Mouse (Mus musculus) gastrocnemius, postnatal 10 days (tissue): ENCODE measurements around the gene Tomt. TPM values are rescaled to one million over a fixed set of nuclear protein-coding genes. Genes with fewer than 3 reads are reported as not detected.

Experiments used
- DNase-seq: peaks from one replicate; pipeline ENCODE4 v3.0.0; 2021; ENCODE audit warnings: mixed read lengths
- total RNA-seq, 2 experiments: library from RNA; stranded (reverse); gene quantifications; 2 replicates each; pipeline ENCODE4 v1.2.3; 2021

Gene Tomt
- total RNA-seq, 2 experiments from 2014 or later = not detected

DNA sequence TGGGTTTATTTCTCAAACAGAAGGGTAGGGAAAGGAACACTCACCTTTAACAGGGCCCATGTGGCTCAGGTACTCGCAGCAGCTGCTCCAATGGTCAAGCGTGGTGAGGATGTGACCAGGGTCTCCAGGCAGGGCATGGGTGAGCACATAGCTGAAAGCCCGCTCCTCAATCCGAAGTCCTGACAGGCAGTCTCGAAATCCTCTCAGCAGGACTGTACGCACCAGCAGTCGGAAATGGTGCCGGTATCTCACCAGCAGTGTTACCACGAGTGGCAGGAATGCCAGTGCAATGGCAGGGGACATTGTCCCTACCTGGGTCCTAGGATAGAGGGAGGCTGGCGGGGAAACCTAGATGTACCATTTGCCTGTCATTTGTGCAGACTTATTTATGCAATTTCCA is 4.2 kb downstream of the Tomt start:
- no peak for DNase-seq

DNA sequence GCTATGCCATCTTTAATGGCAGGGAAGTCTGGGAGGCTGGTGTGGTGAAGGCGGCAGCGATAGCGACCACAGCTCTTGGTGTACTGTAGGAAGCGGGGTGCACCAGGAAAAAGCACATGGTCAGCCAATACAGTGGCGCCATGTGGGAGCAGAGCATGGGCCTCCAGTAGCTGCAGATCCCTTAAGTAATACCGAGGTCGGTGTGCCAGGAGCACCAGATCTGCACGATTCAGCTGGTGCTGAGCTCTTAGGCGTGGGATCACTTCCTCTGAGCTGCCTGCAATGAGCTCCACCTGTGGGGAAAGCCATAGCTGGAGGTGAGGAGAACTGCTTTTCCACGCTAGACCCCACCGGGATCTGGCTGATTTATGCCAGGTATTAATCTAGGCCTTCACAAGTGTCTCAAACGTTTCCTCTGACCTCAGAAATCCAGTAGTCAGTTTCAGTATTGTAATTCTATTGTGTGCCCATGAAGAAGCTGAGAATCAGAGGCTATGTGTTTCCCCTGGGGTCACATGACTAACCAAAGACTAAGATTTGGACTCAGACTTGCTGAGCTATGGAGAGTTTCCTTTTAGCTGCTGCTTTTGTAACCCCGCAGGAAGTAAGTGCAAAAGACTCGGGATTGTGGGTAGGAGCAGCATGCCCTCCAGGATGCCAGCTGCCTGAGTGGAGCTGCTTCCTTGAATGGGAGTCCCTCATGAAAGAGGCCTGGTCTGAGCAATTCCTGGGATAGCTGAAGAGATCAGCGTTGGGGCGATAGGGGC is 5.6 kb downstream of the Tomt start:
- DNase-seq = no peak

- DNase-seq = peak; percentile 87
Measured at GRCm38 (mm10) chr7:101896104-101897066, 9.8 kb downstream of the Tomt start.

GRCm38 (mm10) chr7:101895695-101896094 is 10.5 kb downstream of the Tomt start:
- no peak for DNase-seq

DNA sequence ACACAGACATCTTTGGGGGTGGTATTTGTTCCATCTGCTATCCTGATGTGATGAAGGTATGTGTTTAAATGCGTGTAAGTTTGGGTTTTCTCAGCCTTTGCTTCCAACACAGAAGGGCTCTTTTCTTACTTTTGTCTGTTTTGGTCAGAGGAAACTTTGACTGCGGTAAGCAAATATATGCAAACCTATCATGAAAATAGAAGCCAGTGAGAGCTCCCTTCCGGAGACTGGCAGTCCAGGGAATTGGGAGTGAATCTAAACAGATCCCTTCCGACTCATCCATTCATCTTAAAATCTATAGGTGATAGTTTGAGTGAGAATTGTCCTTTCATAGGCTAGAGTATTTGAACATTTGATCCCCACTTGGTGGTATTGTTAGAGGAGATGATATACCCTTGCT is 17.7 kb downstream of the Tomt start:
- no peak for DNase-seq

DNA sequence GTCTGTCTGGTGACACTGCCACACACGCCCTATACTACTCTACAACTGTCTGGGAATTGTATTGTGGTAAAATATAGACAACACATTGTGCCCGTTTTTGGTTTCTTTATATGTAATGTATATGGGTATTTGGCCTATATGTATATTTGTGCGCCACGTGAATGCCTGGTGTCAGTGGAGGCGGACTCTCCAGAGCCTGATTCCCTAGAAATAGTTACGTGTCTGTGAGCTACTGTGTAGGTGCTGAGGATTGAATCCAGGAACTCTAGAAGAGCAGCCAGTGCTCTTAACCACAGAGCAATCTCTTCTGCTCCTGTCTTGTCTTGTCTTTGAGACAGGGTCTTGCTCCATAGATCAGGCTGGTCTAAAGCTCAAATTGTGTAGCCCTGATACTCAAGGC is 19.9 kb downstream of the Tomt start:
- DNase-seq = no peak

DNA sequence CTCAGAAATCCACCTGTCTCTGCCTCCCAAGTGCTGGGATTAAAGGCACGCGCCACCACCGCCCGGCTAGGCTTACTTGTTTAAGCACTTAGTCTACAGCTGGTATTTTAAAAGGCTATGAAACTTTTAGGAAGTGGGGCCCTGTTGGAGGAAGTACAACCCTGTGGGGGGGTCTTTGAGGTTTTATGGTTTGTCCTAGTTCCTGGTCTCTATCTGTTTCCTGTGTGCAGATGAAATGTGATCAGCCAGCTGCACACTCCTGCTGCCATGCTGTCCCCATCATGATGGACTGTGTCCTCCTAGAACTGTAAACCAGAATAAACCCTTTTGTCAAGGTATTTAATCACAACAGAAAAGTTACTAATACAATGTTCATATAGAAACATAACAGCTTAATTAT is 22.0 kb downstream of the Tomt start:
- DNase-seq = no peak

GRCm38 (mm10) chr7:101882413-101883154 is 23.6 kb downstream of the Tomt start:
- no peak for DNase-seq

DNA sequence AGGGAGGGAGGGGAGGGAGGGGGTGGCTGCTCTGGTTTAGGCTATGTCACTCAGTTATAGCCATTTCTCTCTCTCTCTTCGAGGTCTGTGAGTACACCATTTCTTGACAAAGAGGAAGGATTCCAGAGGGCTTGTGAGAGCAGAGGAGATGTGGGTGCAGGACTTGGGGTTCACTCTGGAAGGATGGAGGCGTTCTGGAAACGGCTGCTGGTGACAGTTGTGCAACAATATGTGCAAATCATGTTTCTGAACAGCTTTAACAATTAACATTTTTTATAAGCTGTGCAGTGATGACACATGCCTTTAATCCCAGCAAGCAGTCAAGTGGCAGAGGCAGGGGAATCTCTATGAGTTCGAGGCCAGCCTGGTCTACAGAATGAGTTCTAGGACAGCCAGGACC is 25.3 kb downstream of the Tomt start:
- DNase-seq = no peak

- no peak for DNase-seq
Measured at GRCm38 (mm10) chr7:101875978-101876377, 30.2 kb downstream of the Tomt start.

- no peak for DNase-seq
Measured at GRCm38 (mm10) chr7:101871296-101871695, 34.9 kb downstream of the Tomt start.

- no peak for DNase-seq
Measured at GRCm38 (mm10) chr7:101870629-101871028, 35.5 kb downstream of the Tomt start, which contains the start of gene Folr1. Gene Folr1 (minus strand): TSS chr7:101870788.

GRCm38 (mm10) chr7:101869163-101869500 is 37.0 kb downstream of the Tomt start:
- DNase-seq = no peak

DNA sequence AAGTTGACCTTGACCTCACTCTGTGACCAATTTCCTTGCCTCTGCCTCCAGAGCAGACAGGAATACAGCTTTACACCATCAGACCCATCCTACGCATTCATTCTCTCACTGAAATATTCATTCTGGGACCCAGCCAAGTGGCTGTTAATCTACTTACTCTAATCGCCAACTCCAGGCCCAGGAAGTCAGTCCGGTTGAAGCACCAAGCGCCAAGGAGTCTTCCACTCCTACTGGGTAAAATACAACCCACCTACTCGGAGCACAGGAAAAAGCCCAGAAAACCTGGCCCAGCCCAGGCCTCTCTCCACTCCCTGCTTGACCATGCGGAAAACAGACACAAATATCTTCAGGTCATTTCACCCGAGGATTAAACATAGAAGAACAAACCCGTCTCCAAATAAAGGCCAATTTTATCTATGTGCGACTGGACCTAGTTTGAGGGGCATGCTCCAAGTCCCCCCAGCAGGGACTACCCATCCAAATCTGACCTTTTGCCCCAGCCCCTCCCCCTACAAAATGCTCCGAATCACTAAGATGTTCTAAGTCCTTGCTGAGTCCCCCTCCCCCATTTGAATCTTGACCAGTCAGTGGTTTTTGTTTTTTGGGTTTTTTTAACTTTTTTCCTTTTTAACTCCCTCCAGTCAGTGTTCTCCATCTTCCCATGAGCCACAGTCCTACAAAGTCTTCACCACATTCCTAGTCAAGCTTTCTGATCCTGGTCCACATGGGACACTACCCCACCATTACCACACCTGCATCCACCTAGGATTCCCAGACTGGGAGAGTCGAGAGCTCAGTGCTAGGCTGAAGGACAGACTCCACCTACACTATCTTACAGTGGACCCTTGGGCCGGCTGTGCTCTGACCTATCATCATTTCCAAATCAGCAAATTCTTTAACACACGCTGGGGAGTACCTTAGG is 37.7 kb downstream of the Tomt start:
- DNase-seq = no peak

GRCm38 (mm10) chr7:101867482-101867881 is 38.7 kb downstream of the Tomt start:
- no peak for DNase-seq

- DNase-seq = no peak
Measured at GRCm38 (mm10) chr7:101866491-101867265, 39.5 kb downstream of the Tomt start.

- DNase-seq = no peak
Measured at GRCm38 (mm10) chr7:101863415-101863814, 42.7 kb downstream of the Tomt start, which contains the start of gene Anapc15. Gene Anapc15 (plus strand): TSS chr7:101863715.

GRCm38 (mm10) chr7:101862291-101862690 is 43.9 kb downstream of the Tomt start:
- no peak for DNase-seq

GRCm38 (mm10) chr7:101860978-101861377 is 45.2 kb downstream of the Tomt start:
- DNase-seq = no peak

DNA sequence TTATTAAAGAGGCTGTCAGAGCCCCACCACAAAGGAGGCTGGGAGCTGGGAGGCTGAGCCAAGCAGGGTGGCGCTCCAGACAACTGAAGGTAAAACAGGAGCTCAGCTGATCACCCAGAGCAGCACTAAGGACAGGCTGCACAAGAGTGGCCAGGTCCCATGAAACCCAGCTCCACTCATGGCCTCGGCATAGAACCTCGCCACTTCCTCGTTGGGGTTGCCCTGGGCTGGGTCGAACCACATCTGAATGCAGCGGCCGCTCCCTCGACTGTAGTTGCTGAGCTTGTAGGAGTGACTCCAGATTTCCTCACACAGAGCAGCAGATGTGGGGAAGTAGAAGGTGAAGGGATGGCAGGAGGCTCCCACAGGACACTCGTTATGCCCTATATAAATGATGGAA is 47.8 kb downstream of the Tomt start:
- no peak for DNase-seq

DNA sequence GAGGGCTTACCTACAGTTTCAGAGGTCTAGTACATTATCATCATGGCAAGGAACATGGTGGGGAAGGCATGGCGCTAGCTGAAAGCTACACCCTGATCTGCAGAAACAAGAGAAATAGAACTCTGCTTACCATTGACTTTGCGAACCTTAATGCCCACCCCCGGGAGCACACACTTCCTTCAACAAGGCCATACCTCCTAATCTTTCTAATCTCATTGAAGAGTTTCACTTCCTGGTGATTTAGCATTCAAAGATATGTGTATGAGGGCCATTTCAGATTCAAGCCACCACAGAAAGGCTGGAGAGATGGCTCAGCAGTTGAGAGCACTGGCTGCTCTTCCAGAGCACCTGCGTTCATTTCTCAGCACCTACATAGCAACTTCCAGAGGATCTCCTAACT is 49.1 kb downstream of the Tomt start, which contains the start of gene Folr2:
TSS of gene Folr2 (minus strand) at position 101 of the 400 bp plus-strand sequence.
- no peak for DNase-seq
